Mouse (Mus musculus) stomach, embryonic 16.5 days (tissue): ENCODE measurements around the gene Urgcp. TPM values are rescaled to one million over a fixed set of nuclear protein-coding genes. Genes with fewer than 3 reads are reported as not detected.

ENCODE experiments used
- ATAC-seq: fragments of 200-750 bp; cut with Nextera tagmentation; 2 replicates; pipeline ENCODE4 v1.8.0; 2017; ENCODE audit warnings: moderate number of reproducible peaks, moderate TSS enrichment; ENCODE audit not compliant: insufficient read depth, low FRiP score
- H3K27ac ChIP-seq: fragments of 300-500 bp; sonication (generic); 2 replicates; pipeline ENCODE4 v1.5.1; 2014; ENCODE audit warnings: low read length
- H3K27me3 ChIP-seq: fragments of 300-500 bp; sonication (generic); 2 replicates; pipeline ENCODE4 v1.6.1; 2014; ENCODE audit warnings: low read length, control low read depth, mixed read lengths; ENCODE audit not compliant: control insufficient read depth, insufficient read depth
- H3K36me3 ChIP-seq: fragments of 300-500 bp; sonication (generic); 2 replicates; pipeline ENCODE4 v1.6.1; 2014; ENCODE audit warnings: low read length; ENCODE audit not compliant: control insufficient read depth, insufficient read depth
- H3K4me1 ChIP-seq: fragments of 300-500 bp; sonication (generic); 2 replicates; pipeline ENCODE4 v1.6.1; 2014; ENCODE audit warnings: low read length, control low read depth, mixed read lengths; ENCODE audit not compliant: control insufficient read depth, insufficient read depth
- H3K4me2 ChIP-seq: fragments of 300-500 bp; sonication (generic); 2 replicates; pipeline ENCODE4 v1.6.1; 2014; ENCODE audit warnings: low read depth, low read length, mixed read lengths
- H3K4me3 ChIP-seq: fragments of 300-500 bp; sonication (generic); replicated peaks from 2 replicates; pipeline ENCODE4 v1.5.1; 2014; ENCODE audit warnings: mild to moderate bottlenecking, low read length
- H3K9ac ChIP-seq: fragments of 300-500 bp; sonication (generic); 2 replicates; pipeline ENCODE4 v1.6.1; 2014; ENCODE audit warnings: low read length
- H3K9me3 ChIP-seq: fragments of 300-500 bp; sonication (generic); replicated peaks from 2 replicates; pipeline ENCODE4 v1.6.1; 2016; ENCODE audit warnings: low read length, control low read depth; ENCODE audit not compliant: control insufficient read depth
- WGBS: fragments of 180-500 bp; shearing (Covaris S2); extraction: QIAGEN DNeasy Blood & Tissue Kit; methylation state at CpG from one replicate; pipeline ENCODE4 v1.1.7; 2014; 5-methylcytosine and 5-hydroxymethylcytosine counted together
- polyA plus RNA-seq: library from polyadenylated mRNA; unstranded; fragments of >200 nt; fragmentation: Nextera tagmentation; extraction: Ambion mirVana; gene quantifications from 2 replicates; pipeline ENCODE4 v1.2.1, GENCODE M21; 2015

Gene Urgcp
- polyA plus RNA-seq, 1 experiment from 2014 or later = 25.3 TPM

GRCm38 (mm10) chr11:5799621-5800490 lies 37.7 kb upstream of the Urgcp start:
- Histone ChIP-seq H3K9me3 (no peaks in the 10 kb centered on the region), H3K9ac (no peak overlapping the region), H3K4me3 (no peak overlapping the region), H3K27me3 (no peaks in the 10 kb centered on the region), H3K27ac (no peak overlapping the region), H3K4me1 (no peaks in the 10 kb centered on the region), H3K4me2 (no peak overlapping the region), H3K36me3 (peaks cover 24% of the 10 kb centered on the region; the same call in 1 of the 2 replicates)
- WGBS = 73% methylated on average over 17 of the region's 17 CpGs
- no peak for ATAC-seq

DNA sequence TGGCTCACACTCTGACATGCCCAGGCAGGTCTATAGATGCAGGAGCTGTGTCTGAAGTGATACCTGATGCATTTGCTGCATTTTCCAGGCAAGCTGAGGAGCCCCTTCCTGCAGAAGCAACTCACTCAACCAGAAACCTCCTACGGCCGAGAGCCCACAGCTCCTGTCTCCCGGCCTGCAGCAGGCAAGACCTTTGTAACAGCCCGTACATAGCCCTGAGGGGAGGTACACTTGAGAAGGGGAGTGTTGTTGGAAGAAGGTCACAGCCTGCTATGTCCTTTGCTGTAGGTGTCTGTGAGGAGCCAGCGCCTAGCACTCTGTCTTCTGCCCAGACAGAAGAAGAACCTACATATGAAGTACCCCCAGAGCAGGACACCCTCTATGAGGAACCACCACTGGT lies 35.8 kb upstream of the Urgcp start:
- Histone ChIP-seq H3K36me3 (peaks cover 31% of the 10 kb centered on the region; the same call in 1 of the 2 replicates), H3K27me3 (no peaks in the 10 kb centered on the region), H3K4me1 (no peaks in the 10 kb centered on the region), H3K4me2 (no peak overlapping the region), H3K4me3 (no peak overlapping the region), H3K9ac (no peak overlapping the region), H3K27ac (no peak overlapping the region), H3K9me3 (no peaks in the 10 kb centered on the region)
- 90% methylated on average over 5 of the region's 5 CpGs for WGBS
- no peak for ATAC-seq

- Histone ChIP-seq H3K9me3 (no peaks in the 10 kb centered on the region), H3K4me1 (no peaks in the 10 kb centered on the region), H3K9ac (no peak overlapping the region), H3K4me2 (no peak overlapping the region), H3K27ac (no peak overlapping the region), H3K27me3 (no peaks in the 10 kb centered on the region), H3K4me3 (no peak overlapping the region), H3K36me3 (peaks cover 31% of the 10 kb centered on the region; the same call in 1 of the 2 replicates)
- 75% methylated on average over 11 of the region's 11 CpGs for WGBS
- no peak for ATAC-seq
Observed at GRCm38 (mm10) chr11:5797371-5797770, 35.2 kb upstream of the Urgcp start.

- Histone ChIP-seq H3K4me2 (no peak overlapping the region), H3K4me1 (no peaks in the 10 kb centered on the region), H3K4me3 (no peak overlapping the region), H3K9me3 (no peaks in the 10 kb centered on the region), H3K27me3 (no peaks in the 10 kb centered on the region), H3K27ac (no peak overlapping the region), H3K9ac (no peak overlapping the region), H3K36me3 (peaks cover 31% of the 10 kb centered on the region; the same call in 1 of the 2 replicates)
- WGBS = 81% methylated on average over 15 of the region's 15 CpGs
- no peak for ATAC-seq
Observed at GRCm38 (mm10) chr11:5796939-5797338, 34.8 kb upstream of the Urgcp start.

GRCm38 (mm10) chr11:5795706-5796105 lies 33.5 kb upstream of the Urgcp start:
- Histone ChIP-seq H3K27ac (no peak overlapping the region), H3K9ac (no peak overlapping the region), H3K27me3 (no peaks in the 10 kb centered on the region), H3K4me3 (no peak overlapping the region), H3K36me3 (peaks cover 31% of the 10 kb centered on the region; the same call in 1 of the 2 replicates), H3K9me3 (no peaks in the 10 kb centered on the region), H3K4me1 (no peaks in the 10 kb centered on the region), H3K4me2 (no peak overlapping the region)
- no peak for ATAC-seq
- 86% methylated on average over 7 of the region's 7 CpGs for WGBS

DNA sequence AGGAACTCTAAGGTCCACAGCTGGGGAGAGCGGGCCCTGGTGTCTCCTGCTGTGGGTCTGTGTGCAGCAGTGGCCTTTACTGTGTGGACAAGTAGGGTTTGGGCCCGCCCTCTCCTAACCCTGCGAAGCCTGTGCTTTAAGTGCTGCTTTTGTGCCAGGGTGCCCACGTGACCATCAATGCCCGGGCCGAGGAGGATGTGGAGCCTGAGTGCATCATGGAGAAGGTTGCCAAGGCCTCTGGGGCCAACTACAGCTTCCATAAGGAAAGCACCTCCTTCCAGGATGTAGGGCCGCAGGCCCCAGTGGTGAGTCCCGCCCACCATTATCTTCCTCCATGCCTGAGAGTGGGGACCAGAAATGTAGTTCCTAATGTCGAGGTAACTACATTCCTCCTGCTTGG lies 33.1 kb upstream of the Urgcp start:
- Histone ChIP-seq H3K27me3 (no peaks in the 10 kb centered on the region), H3K27ac (no peak overlapping the region), H3K36me3 (peaks cover 31% of the 10 kb centered on the region; the same call in 1 of the 2 replicates)

DNA sequence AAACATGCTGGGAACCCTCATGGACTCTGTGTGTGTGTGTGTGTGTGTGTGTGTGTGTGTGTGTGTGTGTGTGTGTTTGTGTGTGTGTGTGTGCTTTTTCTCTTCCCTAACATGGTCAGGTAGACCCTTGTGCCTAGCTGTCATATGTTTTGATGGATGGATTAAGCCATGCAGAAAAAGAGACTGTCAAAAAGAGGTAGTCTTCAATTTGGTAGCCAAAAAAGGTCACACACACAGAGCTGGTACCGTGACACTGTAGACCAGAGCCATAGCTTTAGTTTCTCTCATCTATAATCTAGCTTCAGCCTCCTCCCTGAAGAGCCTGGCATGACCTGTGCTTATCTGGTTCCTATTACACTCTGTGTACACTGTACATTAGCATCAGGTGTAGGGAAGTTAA lies 28.3 kb upstream of the Urgcp start:
- Histone ChIP-seq H3K9ac (no peak overlapping the region), H3K9me3 (no peaks in the 10 kb centered on the region), H3K4me1 (peaks cover 10% of the 10 kb centered on the region), H3K4me3 (no peak overlapping the region), H3K27ac (no peak overlapping the region), H3K36me3 (peaks cover 13% of the 10 kb centered on the region; the same call in 1 of the 2 replicates), H3K27me3 (no peaks in the 10 kb centered on the region), H3K4me2 (peak overlapping the region; percentile 88; the same call in 1 of the 2 replicates)
- no peak for ATAC-seq
- WGBS = 93% methylated on average over 1 of the region's 1 CpGs

More for the DNA sequence above, 33.1 kb upstream of the Urgcp start:
- H3K4me2 ChIP-seq = no peak overlapping the region
- WGBS = 87% methylated on average over 9 of the region's 9 CpGs
- H3K4me1 ChIP-seq = no peaks in the 10 kb centered on the region
- ATAC-seq = no peak
- H3K9ac ChIP-seq = no peak overlapping the region
- no peaks in the 10 kb centered on the region for H3K9me3 ChIP-seq
- H3K4me3 ChIP-seq = no peak overlapping the region

DNA sequence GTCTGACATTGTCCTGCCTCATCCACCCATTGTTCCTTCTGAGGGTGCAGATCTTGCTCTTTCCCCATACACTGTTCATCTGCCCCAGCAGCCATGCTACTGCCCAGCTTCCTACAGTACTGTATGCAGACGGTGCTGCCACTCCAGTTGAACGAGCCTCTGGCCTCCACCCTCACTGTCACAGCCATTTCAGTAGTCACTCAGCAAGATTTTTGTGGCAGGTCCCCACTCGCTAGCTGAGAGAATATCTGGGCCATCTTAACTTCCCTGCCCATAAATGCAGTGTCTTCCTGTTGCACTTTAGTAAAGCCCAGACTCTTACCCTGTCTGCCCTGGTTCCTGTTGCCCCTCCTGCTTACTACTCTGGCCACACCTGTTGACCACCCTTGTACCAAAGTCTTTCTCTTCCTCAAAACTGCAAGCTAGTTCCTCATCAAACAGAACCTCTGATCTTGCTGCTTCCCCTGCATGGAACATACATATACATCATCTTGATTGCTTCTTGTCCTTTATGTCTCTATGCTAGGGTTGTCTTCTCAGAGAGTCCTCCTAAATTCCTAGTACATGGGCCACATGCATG lies 27.7 kb upstream of the Urgcp start:
- 71% methylated on average over 3 of the region's 3 CpGs for WGBS
- Histone ChIP-seq H3K9ac (peak overlapping the region; percentile 86), H3K4me1 (peaks cover 10% of the 10 kb centered on the region), H3K9me3 (no peaks in the 10 kb centered on the region), H3K4me2 (peak overlapping the region; percentile 88), H3K27me3 (no peaks in the 10 kb centered on the region), H3K27ac (peak overlapping the region; percentile 86; the same call in 1 of the 2 replicates), H3K36me3 (peaks cover 7% of the 10 kb centered on the region; the same call in 1 of the 2 replicates), H3K4me3 (peak overlapping the region; percentile 70)
- ATAC-seq = no peak
